Mouse (Mus musculus): ENCODE results near the gene Stap2.
A peak's percentile ranks its signal among the peaks of the same experiment; 100 is the strongest.

Stap2 gene

GRCm38 (mm10) chr17:56024476-56024875, 19.1 kb upstream of the Stap2 start:
- DNase-seq = no peak

DNA sequence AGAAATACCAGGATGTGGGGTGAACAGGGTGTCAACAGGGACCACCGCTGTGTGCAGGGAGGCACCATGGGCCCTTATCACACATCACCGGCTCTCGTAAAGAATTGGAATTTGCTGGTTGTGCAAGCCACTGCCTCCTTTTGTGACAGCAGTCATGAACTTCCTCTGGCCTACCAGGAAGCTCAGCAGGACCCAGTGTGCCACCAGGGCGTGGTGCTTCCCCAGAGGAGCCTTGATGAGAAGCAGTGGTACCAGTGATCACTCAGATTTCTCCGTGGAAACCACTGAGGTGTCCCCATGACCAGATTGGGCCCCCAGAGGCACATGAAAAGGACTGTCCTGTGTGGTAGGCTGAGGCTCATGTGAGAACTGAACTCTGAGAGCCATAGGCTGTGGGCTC, 18.0 kb upstream of the Stap2 start:
- no peak for DNase-seq

DNA sequence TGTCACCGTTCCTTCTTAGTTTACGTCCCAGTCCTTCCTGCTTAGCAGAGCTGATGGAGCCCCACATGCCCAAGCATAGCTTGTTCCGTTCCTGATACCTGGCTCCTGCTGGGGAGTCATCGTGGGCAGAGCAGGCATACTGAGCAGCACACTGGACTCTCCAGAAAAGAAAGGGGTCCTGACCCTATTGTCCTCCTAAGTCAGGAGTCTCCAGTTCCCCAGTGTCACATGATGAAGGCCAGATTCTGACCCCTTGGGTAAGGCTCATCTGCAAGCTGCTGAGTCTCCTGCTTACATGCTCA, 17.6 kb upstream of the Stap2 start:
- no peak for DNase-seq

DNA sequence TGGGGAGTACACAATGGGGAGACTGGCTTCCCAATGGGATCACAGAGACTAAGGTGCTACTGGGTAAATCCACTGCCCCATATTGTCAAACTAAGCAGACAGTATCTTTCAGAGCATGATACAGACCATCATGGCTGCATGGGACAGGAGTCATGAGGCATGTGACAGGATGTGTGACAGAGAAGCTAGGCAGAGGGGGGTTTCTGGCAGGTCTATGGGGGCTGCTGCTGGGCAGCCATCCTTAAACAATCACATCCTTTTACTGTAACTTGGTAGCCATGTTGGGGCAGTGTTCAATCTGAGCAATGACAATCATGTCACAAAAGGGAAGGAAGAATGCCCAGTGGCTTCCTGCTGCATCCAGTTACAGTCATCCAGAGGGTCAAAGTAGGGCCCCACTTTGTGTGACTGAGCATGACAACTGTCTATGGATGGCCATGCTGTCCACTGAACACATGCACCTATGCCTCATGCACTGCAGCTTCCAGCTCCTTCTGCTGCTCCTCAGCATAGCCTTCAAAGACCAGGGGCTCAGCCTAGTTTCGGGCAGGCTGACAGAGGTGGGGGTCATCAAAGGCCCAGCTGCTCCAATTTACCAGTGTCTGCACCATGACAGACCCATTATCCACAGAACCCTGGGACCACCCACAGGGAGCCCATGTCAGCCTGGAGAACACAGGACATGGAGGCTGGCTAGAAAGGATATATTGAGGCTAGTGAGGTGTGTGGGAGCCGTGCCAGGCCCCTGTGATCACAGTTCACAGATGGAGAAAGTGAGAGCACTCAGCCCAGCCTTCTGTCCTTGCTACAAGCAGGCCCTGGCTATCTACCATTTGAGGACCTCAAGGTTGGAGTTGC, 17.0 kb upstream of the Stap2 start:
- no peak for DNase-seq

GRCm38 (mm10) chr17:56021161-56021910, 16.0 kb upstream of the Stap2 start:
- DNase-seq = no peak

GRCm38 (mm10) chr17:56020400-56021084, 15.2 kb upstream of the Stap2 start:
- no peak for DNase-seq

- no peak for DNase-seq
These were observed 13.2 kb upstream of the Stap2 start for GRCm38 (mm10) chr17:56018347-56019131.

- DNase-seq = no peak
These were observed 12.5 kb upstream of the Stap2 start for GRCm38 (mm10) chr17:56017848-56018247.

DNA sequence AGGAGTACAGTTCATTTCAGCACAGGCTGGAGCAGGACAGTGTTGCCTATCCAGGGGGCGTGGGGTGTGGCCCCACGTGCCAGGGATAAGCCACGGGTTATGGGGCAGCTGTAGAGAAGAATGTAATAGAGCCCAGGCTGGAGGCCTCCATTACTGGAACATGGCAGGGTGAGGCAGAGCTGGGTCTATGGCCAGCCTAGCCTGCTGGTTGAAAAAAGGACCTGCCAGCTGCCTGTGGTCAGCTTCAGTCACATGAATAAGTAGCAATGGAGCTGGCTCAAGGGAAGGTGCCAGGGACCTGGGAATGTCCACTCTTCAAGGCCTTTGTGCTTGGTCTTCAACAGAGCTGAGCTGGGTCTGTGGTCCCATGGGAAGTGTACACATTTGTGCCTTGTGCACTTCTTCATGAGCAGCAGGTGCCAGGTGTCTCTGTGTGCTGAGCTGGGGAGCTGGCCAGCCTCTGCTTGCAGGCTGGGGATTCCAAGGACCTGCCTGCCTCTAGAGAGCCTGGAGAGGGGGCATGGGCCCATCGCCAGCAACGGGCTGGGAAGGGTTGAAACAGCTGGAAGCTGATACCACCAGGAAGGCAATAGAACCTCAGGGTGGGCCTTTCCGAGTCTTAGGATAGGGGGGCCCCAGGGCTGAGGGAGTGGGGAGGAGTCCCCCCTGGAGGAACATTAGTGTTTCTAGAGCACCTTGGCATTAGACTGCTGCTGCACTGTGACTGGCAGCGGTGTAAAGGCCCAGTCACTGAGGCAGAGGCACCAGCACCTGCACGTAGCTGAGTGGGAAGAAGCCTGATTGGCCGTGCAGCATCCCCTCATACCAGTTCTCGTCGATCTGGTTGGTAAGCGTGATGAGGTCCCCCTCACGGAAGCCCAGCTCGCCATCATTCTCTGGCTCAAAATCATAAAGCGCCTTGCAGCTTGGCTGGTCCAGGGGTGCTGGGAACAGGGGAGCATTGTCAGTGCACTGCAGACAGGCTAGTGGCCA, 11.7 kb upstream of the Stap2 start:
- no peak for DNase-seq

DNA sequence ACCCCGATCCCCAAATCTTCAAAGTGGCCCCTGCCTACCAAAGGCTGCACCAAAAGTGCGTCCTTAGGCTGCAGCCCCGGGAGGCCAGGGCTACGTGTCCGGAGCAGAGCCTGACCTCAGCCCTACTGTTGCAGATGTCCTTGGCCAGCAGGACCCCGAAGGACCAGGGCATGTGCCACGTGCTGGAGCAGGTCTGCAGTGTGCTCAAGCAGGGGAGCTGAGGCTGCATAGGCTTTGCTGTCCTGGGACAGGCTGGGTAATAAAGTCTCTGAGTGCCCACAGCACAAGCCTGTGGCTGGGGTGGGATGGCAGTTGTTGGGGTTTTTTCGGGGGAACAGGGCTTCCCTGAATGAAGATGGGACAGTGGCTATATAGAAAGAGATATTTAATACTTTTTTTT, 11.0 kb upstream of the Stap2 start:
- no peak for DNase-seq

GRCm38 (mm10) chr17:56015293-56015692, 9.9 kb upstream of the Stap2 start:
- DNase-seq = no peak

- DNase-seq = no peak
These were observed 6.1 kb upstream of the Stap2 start for GRCm38 (mm10) chr17:56011441-56011840.

DNA sequence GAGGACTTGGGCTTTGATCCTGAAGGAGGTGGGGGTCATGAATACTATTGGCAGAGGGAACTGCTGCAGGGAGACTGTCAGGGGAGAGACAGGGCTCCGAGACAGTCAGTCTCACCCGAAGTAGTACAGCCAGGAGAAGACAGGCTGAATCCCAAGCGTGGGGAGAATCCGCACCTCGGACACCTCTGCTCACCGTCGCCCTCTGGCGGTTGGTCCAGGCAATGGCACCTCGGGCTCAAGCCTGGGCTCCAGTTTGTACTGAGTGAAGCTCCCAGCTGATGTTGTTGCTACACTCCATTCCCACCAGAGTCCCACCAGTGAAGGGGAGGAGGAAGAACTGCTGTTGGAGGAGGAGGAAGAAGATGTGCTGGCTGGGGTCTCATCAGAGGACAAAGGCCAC, 5.3 kb upstream of the Stap2 start:
- peak; percentile 73 for DNase-seq

GRCm38 (mm10) chr17:56010255-56010654, 4.9 kb upstream of the Stap2 start:
- DNase-seq = no peak

DNA sequence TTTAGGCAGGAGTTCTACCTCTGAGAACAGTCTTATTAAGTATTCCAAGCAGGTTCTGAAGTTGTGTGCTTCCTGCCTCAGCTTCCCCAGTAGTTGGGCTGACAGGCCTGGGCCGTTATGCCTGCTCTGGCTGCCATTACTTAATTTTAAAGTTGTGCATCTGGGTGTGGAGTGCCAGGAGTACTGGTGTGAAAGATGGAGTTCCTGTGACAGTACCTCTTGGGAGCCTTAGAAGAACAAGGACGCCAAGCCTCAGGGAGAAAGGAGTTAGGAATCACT, 4.5 kb upstream of the Stap2 start:
- DNase-seq = no peak

GRCm38 (mm10) chr17:56009088-56009961, 3.9 kb upstream of the Stap2 start:
- peak; percentile 94 for DNase-seq

DNA sequence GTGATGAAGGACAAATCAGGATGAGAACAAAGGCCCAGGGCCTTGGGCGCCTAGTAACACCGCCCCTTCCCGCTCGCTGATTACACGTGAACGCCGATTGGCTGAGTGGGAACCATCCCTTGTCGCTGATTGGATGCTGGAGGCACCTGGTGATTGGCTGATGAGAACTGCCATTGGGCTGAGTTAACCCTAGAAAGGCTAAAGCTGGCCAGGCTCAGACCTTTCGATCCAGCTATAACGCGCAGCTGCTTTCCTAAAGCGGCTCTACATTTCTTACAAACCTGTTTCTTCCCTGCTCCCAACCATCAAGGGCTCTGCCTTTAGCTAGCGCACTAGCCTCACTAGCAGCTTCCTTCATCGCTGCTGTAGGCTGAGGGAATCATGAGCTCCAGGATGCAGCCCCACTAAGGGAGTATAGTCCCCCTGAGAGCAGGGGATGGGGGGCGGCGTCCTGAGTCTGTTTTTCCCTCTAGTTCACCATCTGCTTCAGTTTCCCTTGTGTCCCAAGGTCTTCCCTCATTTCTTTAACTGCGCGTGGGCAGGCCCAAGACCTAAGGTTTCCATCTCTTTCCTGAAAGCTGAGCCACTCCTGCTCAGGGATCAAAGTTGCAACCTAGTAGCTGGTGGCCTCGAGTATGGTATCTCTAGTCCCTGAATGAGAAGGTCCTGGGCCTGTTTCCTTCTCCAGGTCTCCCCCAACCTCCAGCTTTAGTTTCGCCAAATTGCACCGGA, 3.1 kb upstream of the Stap2 start:
- DNase-seq = peak; percentile 98

GRCm38 (mm10) chr17:56007444-56008355, 2.3 kb upstream of the Stap2 start:
- peak; percentile 47 for DNase-seq

DNA sequence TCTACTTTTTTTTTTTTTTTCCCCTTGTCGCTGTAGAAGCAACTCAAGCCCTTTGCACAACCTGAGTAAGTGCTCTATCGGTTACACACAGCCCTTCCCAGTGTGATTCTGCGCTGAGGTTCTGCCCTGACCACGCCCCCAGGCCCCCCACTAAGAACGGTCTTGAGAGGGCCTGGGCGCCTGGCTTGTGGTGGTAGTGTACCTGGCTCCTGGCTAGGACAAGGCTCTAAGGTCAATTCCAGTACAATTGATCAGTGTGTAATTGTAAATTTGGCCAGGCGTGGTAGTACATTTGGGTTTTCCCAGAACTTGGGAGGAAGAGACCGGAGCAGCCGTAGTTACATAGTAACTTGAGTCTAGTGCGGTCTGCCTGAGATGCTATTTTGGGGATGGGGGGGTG, 1.6 kb upstream of the Stap2 start:
- DNase-seq = no peak

Data from embryo, embryonic 11 days (tissue).